Mouse (Mus musculus) adrenal gland, adult 8-10 months (tissue): Measurements from ENCODE around the gene Zbtb40. TPM values are rescaled to one million over a fixed set of nuclear protein-coding genes. Genes with fewer than 3 reads are reported as not detected.
A peak's percentile ranks its signal among the peaks of the same experiment; 100 is the strongest.

Experiments used
- DNase-seq: peaks from one replicate; pipeline ENCODE4 v3.0.0; 2022
- total RNA-seq, 4 experiments: library from RNA; stranded (reverse); gene quantifications; 2 replicates each; pipeline ENCODE4 v1.2.4; 2022

The Zbtb40 gene
- total RNA-seq, 4 experiments from 2014 or later, result 8.0 to 16.0 (median 15.5) TPM

GRCm38 (mm10) chr4:137033115-137033887 is 15.3 kb downstream of the Zbtb40 start:
- no peak for DNase-seq

GRCm38 (mm10) chr4:137032456-137032855 is 16.1 kb downstream of the Zbtb40 start:
- DNase-seq, result no peak

GRCm38 (mm10) chr4:137031319-137031718 is 17.3 kb downstream of the Zbtb40 start:
- no peak for DNase-seq

- no peak for DNase-seq
Measured at GRCm38 (mm10) chr4:137029348-137029747, 19.3 kb downstream of the Zbtb40 start.

- DNase-seq, result no peak
Measured at GRCm38 (mm10) chr4:137027051-137027450, 21.6 kb downstream of the Zbtb40 start.

GRCm38 (mm10) chr4:137025570-137025969 is 23.0 kb downstream of the Zbtb40 start:
- no peak for DNase-seq

- DNase-seq, result no peak
Measured at GRCm38 (mm10) chr4:137025133-137025532, 23.5 kb downstream of the Zbtb40 start.

- no peak for DNase-seq
Measured at GRCm38 (mm10) chr4:137020065-137020464, 28.5 kb downstream of the Zbtb40 start.

GRCm38 (mm10) chr4:137015934-137016333 is 32.7 kb downstream of the Zbtb40 start:
- no peak for DNase-seq

- DNase-seq, result no peak
Measured at GRCm38 (mm10) chr4:137015476-137015856, 33.1 kb downstream of the Zbtb40 start.

GRCm38 (mm10) chr4:137014654-137015475 is 33.7 kb downstream of the Zbtb40 start:
- DNase-seq, result no peak

- DNase-seq, result no peak
Measured at GRCm38 (mm10) chr4:137014124-137014523, 34.5 kb downstream of the Zbtb40 start.

GRCm38 (mm10) chr4:137006966-137007365 is 41.6 kb downstream of the Zbtb40 start:
- no peak for DNase-seq

GRCm38 (mm10) chr4:137001825-137002224 is 46.8 kb downstream of the Zbtb40 start:
- no peak for DNase-seq

- no peak for DNase-seq
Measured at GRCm38 (mm10) chr4:137001020-137001419, 47.6 kb downstream of the Zbtb40 start.

- no peak for DNase-seq
Measured at GRCm38 (mm10) chr4:136998371-136998770, 50.2 kb downstream of the Zbtb40 start.

- no peak for DNase-seq
Measured at GRCm38 (mm10) chr4:136997723-136998345, 50.8 kb downstream of the Zbtb40 start.

- DNase-seq, result no peak
Measured at GRCm38 (mm10) chr4:136996933-136997332, 51.7 kb downstream of the Zbtb40 start.

GRCm38 (mm10) chr4:136995361-136995760 is 53.2 kb downstream of the Zbtb40 start:
- no peak for DNase-seq

GRCm38 (mm10) chr4:136981993-136982695 is 66.5 kb downstream of the Zbtb40 start:
- DNase-seq, result no peak

- DNase-seq, result peak; percentile 78
Measured at GRCm38 (mm10) chr4:136981347-136981746, 67.3 kb downstream of the Zbtb40 start.

GRCm38 (mm10) chr4:136980921-136981320 is 67.7 kb downstream of the Zbtb40 start:
- no peak for DNase-seq

GRCm38 (mm10) chr4:136977244-136977643 is 71.4 kb downstream of the Zbtb40 start:
- DNase-seq, result no peak
